Mouse (Mus musculus): ENCODE results near the gene Tbc1d25.

- TF ChIP-seq CTCF (IDR thresholded peaks at IDR 0.05) (no peak), EP300 (IDR thresholded peaks at IDR 0.05) (no peak)
Observed at GRCm38 (mm10) chrX:8223473-8223872, 47.5 kb upstream of the Tbc1d25 start.

Measured in lung, postnatal 0 days (tissue).